Mouse (Mus musculus): Measurements from ENCODE around the gene Kri1. TPM values are rescaled to one million over a fixed set of nuclear protein-coding genes. Genes with fewer than 3 reads are reported as not detected.

Kri1 gene
- polyA plus RNA-seq, 1 experiment from 2014 or later: 16.7 TPM

Other genes starting within 250 kb of the Kri1 start
- gene Zglp1, start 220.9 kb downstream of the Kri1 start, polyA plus RNA-seq (2015; fragmentation: Nextera tagmentation; extraction: Ambion mirVana): 1.1 and 1.2 TPM in 2 replicates
- gene Gm49373, start 214.9 kb downstream of the Kri1 start, polyA plus RNA-seq (2015; fragmentation: Nextera tagmentation; extraction: Ambion mirVana): 0.09 and 0.49 TPM in 2 replicates
- gene Fdx1l, start 214.4 kb downstream of the Kri1 start, polyA plus RNA-seq (2015; fragmentation: Nextera tagmentation; extraction: Ambion mirVana): 44.1 and 46.5 TPM in 2 replicates
- 1.2 and 3.3 TPM in 2 replicates for gene Gm38431, start 196.0 kb downstream of the Kri1 start, polyA plus RNA-seq (2015; fragmentation: Nextera tagmentation; extraction: Ambion mirVana)
- gene Raver1, start 196.0 kb downstream of the Kri1 start, polyA plus RNA-seq (2015; fragmentation: Nextera tagmentation; extraction: Ambion mirVana): 56.8 and 69.1 TPM in 2 replicates
- gene Tyk2, start 156.7 kb downstream of the Kri1 start, polyA plus RNA-seq (2015; fragmentation: Nextera tagmentation; extraction: Ambion mirVana): 16.9 and 18.1 TPM in 2 replicates
- 265 and 301 TPM in 2 replicates for gene Cdc37, start 138.0 kb downstream of the Kri1 start, polyA plus RNA-seq (2015; fragmentation: Nextera tagmentation; extraction: Ambion mirVana)
- 9.7 and 11.0 TPM in 2 replicates for gene Pde4a, start 122.3 kb downstream of the Kri1 start, polyA plus RNA-seq (2015; fragmentation: Nextera tagmentation; extraction: Ambion mirVana)
- 60.4 and 61.3 TPM in 2 replicates for gene Keap1, start 48.6 kb downstream of the Kri1 start, polyA plus RNA-seq (2015; fragmentation: Nextera tagmentation; extraction: Ambion mirVana)
- 0.11 and 0.21 TPM in 2 replicates for gene S1pr5, start 39.5 kb downstream of the Kri1 start, polyA plus RNA-seq (2015; fragmentation: Nextera tagmentation; extraction: Ambion mirVana)
- 39.9 and 42.3 TPM in 2 replicates for gene Atg4d, start 22.7 kb downstream of the Kri1 start, polyA plus RNA-seq (2015; fragmentation: Nextera tagmentation; extraction: Ambion mirVana)
- 57.7 TPM in 2 replicates for gene Cdkn2d, start 3.4 kb upstream of the Kri1 start, polyA plus RNA-seq (2015; fragmentation: Nextera tagmentation; extraction: Ambion mirVana)
- 50.0 and 53.2 TPM in 2 replicates for gene Ap1m2, start 24.4 kb upstream of the Kri1 start, polyA plus RNA-seq (2015; fragmentation: Nextera tagmentation; extraction: Ambion mirVana)
- gene Slc44a2, start 32.7 kb upstream of the Kri1 start, polyA plus RNA-seq (2015; fragmentation: Nextera tagmentation; extraction: Ambion mirVana): 178 and 186 TPM in 2 replicates
- gene Ilf3, start 79.9 kb upstream of the Kri1 start, polyA plus RNA-seq (2015; fragmentation: Nextera tagmentation; extraction: Ambion mirVana): 160 and 168 TPM in 2 replicates
- 37.3 and 37.5 TPM in 2 replicates for gene Qtrt1, start 123.9 kb upstream of the Kri1 start, polyA plus RNA-seq (2015; fragmentation: Nextera tagmentation; extraction: Ambion mirVana)
- gene Dnm2, start 136.9 kb upstream of the Kri1 start, polyA plus RNA-seq (2015; fragmentation: Nextera tagmentation; extraction: Ambion mirVana): 77.5 and 78.2 TPM in 2 replicates
- 115 and 118 TPM in 2 replicates for gene Tmed1, start 222.3 kb upstream of the Kri1 start, polyA plus RNA-seq (2015; fragmentation: Nextera tagmentation; extraction: Ambion mirVana)
- gene AB124611, start 238.2 kb upstream of the Kri1 start, polyA plus RNA-seq (2015; fragmentation: Nextera tagmentation; extraction: Ambion mirVana): 3.9 and 4.0 TPM in 2 replicates

Data from lung, embryonic 16.5 days (tissue).